Mouse (Mus musculus): ENCODE data around the gene Stk40. TPM values are rescaled to one million over a fixed set of nuclear protein-coding genes. Genes with fewer than 3 reads are reported as not detected.

Stk40 gene
- polyA plus RNA-seq, 1 experiment from 2014 or later, result 35.1 TPM

Other genes starting within 250 kb of the Stk40 start
- 0.48 and 0.74 TPM in 2 replicates for gene Csf3r, start 79.4 kb upstream of the Stk40 start, polyA plus RNA-seq (2015; fragmentation: Nextera tagmentation; extraction: Ambion mirVana)
- 131 and 136 TPM in 2 replicates for gene Mrps15, start 57.0 kb upstream of the Stk40 start, polyA plus RNA-seq (2015; fragmentation: Nextera tagmentation; extraction: Ambion mirVana)
- gene Oscp1, start 45.4 kb upstream of the Stk40 start, polyA plus RNA-seq (2015; fragmentation: Nextera tagmentation; extraction: Ambion mirVana), result 33.1 and 35.1 TPM in 2 replicates
- 47.5 and 47.9 TPM in 2 replicates for gene Lsm10, start 7.3 kb upstream of the Stk40 start, polyA plus RNA-seq (2015; fragmentation: Nextera tagmentation; extraction: Ambion mirVana)
- gene Eva1b, start 43.8 kb downstream of the Stk40 start, polyA plus RNA-seq (2015; fragmentation: Nextera tagmentation; extraction: Ambion mirVana), result 15.0 and 15.5 TPM in 2 replicates
- 1.3 and 1.4 TPM in 2 replicates for gene Sh3d21, start 59.5 kb downstream of the Stk40 start, polyA plus RNA-seq (2015; fragmentation: Nextera tagmentation; extraction: Ambion mirVana)
- gene Thrap3, start 98.8 kb downstream of the Stk40 start, polyA plus RNA-seq (2015; fragmentation: Nextera tagmentation; extraction: Ambion mirVana), result 163 and 166 TPM in 2 replicates
- gene Map7d1, start 152.4 kb downstream of the Stk40 start, polyA plus RNA-seq (2015; fragmentation: Nextera tagmentation; extraction: Ambion mirVana), result 79.5 and 81.8 TPM in 2 replicates
- 160 and 168 TPM in 2 replicates for gene Trappc3, start 158.4 kb downstream of the Stk40 start, polyA plus RNA-seq (2015; fragmentation: Nextera tagmentation; extraction: Ambion mirVana)
- gene Col8a2, start 182.8 kb downstream of the Stk40 start, polyA plus RNA-seq (2015; fragmentation: Nextera tagmentation; extraction: Ambion mirVana), result 7.6 and 10.1 TPM in 2 replicates
- 78.2 and 81.6 TPM in 2 replicates for gene Adprhl2, start 217.7 kb downstream of the Stk40 start, polyA plus RNA-seq (2015; fragmentation: Nextera tagmentation; extraction: Ambion mirVana)
- gene Tekt2, start 221.7 kb downstream of the Stk40 start, polyA plus RNA-seq (2015; fragmentation: Nextera tagmentation; extraction: Ambion mirVana), result 7.0 and 8.5 TPM in 2 replicates